Mouse (Mus musculus) brown adipose tissue, adult 24 weeks (tissue): ENCODE results near the gene Ccdc78. TPM values are rescaled to one million over a fixed set of nuclear protein-coding genes. Genes with fewer than 3 reads are reported as not detected.
A peak's percentile ranks its signal among the peaks of the same experiment; 100 is the strongest.

ENCODE experiments used
- H3K27ac ChIP-seq: fragments of 200-500 bp; replicated peaks from 2 replicates; pipeline ENCODE4 v1.5.1; 2012; ENCODE audit warnings: low read depth, mild to moderate bottlenecking, low read length
- H3K4me1 ChIP-seq: fragments of 200-500 bp; 2 replicates; pipeline ENCODE4 v1.6.1; 2012; ENCODE audit warnings: low read length, mixed read lengths; ENCODE audit not compliant: control insufficient read depth, insufficient read depth, insufficient read length
- H3K4me3 ChIP-seq: fragments of 200-500 bp; 2 replicates; pipeline ENCODE4 v1.5.1; 2012; ENCODE audit warnings: low read depth, mild to moderate bottlenecking, low read length, moderate library complexity; ENCODE audit not compliant: insufficient read depth
- polyA plus RNA-seq: library from polyadenylated mRNA; stranded (reverse); fragments of >200 nt; gene quantifications from 2 replicates; pipeline ENCODE4 v1.2.4, GENCODE M21; 2012; ENCODE audit not compliant: missing spikeins, insufficient read depth, insufficient read length

Ccdc78 gene
- polyA plus RNA-seq, 1 experiment = not detected

DNA sequence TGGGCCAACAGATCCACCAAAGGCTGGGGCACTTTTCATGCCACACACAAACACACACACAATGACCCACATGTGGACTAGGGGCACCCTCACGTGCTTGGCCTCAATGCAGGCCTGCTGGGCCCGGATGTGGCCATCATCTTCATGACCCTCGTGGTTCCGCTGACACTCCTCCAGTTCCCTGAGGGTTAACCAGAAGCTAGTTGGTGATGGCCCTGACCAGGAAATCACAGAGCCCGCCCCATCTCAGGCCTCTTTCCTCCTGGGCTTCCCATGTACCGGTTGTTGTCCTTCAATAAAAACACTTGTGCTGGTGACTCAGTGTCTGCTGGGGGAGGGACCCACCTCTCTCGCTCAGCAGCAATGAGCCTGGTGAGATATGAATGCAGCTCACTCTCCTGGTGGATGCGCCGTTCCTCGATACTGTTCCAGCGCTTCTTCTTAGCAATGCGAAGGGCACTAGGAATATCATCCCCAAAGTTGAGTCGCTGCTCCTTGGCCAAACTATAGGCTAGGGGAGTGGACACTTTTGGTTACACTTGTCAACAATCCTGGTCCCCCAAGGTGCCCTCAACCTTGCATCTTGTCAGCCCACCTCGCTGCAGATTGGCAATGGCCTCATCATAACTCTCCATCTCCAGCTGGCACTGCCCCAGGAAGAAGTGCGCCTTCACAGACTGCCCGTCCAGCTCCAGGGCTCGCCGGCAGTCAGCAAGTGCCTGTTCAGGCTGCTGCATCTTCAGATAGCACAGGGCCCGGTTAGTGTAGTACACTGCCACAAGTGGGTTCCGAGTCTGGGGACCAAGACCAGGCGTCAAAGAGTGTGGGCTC is 45.3 kb downstream of the Ccdc78 start:
- Histone ChIP-seq H3K27ac (0 out of 2 replicates have a peak overlapping the region, but pooled peaks have one; percentile 10), H3K4me1 (peaks cover 31% of the 10 kb centered on the region)

DNA sequence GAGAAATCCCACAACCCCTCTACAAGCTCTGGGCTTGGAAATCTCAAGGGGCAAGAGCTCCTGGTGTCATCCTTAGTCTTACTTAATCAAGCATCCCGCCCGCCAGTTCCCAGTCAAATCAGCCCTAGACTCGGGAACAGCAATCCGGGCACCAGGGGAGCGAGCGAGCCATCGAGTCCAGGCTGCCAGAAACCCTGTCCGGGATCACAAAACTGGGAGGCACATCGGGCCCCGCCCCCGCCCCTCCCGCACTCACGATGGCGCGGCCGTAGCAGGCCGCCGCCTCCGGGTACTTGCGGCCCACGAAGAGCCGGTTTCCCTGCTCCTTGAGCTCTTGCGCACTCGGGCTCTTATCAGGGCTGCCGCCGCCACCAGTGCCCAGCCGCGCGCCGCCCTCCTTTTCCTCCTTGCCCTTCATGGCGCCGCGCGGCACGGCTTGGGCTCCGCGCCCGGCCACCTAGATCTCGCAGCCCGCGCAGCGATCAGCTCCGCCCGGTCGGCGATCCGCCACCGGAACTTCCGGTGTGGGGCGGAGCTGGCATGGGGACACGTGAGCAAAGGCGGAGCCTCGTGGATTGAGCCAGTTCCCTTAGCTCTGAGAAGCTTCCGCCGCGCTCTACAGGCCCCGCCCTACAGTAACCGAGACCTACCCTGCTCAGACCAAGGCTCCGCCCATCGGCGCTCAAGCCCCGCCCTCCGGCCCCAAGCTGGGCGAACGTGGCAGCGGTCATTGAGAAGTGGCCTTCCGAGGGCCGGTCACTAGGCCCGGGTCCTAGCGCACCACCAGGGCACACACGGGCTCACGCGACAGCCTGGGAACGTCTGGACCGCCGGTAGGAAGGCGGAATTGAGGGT is 46.3 kb downstream of the Ccdc78 start:
- H3K4me1 ChIP-seq = peaks cover 31% of the 10 kb centered on the region
- peak overlapping the region; percentile 87 for H3K4me3 ChIP-seq
- peak overlapping the region; percentile 96 for H3K27ac ChIP-seq

More for the DNA sequence above, 45.3 kb downstream of the Ccdc78 start:
- peak overlapping the region; percentile 87 for H3K4me3 ChIP-seq

GRCm38 (mm10) chr17:25833291-25833663 is 46.9 kb downstream of the Ccdc78 start, which contains the start of gene Stub1:
Stub1 (minus strand) TSS chr17:25833404.
- Histone ChIP-seq H3K4me3 (peak within 1 kb of the TSS; percentile 87), H3K4me1 (peaks cover 31% of the 10 kb centered on the region), H3K27ac (peak within 1 kb of the TSS; percentile 96)

GRCm38 (mm10) chr17:25833961-25834594 is 47.7 kb downstream of the Ccdc78 start:
- Histone ChIP-seq H3K27ac (peak overlapping the region; percentile 96), H3K4me1 (peaks cover 31% of the 10 kb centered on the region), H3K4me3 (peak overlapping the region; percentile 76)

GRCm38 (mm10) chr17:25834595-25835222 is 48.3 kb downstream of the Ccdc78 start:
- peaks cover 26% of the 10 kb centered on the region for H3K4me1 ChIP-seq

DNA sequence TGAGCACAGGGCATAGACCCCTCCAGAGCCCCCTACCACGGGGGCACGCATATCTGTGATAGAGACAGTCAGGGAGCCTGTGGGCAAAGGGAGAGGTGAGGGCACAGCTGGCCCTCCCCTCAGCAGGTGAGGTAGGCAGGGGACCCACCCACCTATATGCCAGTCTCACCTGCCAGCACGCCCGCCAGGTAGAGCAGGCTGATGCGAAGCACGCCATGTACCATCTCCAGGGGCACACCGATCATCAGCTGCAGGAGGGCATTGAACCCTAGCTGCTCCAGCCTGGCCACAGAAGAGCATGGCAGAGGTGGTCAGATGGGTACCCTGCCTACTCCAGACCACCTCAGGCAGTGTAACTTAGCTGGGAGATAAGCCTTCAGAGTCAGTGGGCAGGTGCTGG is 48.9 kb downstream of the Ccdc78 start:
- Histone ChIP-seq H3K4me1 (peaks cover 25% of the 10 kb centered on the region), H3K4me3 (peak overlapping the region; percentile 76; the same call in 1 of the 2 replicates)

More at GRCm38 (mm10) chr17:25834595-25835222, 48.3 kb downstream of the Ccdc78 start:
- Histone ChIP-seq H3K27ac (no peak overlapping the region; the same call in 1 of the 2 replicates), H3K4me3 (peak overlapping the region; percentile 76)

GRCm38 (mm10) chr17:25835816-25836215 is 49.4 kb downstream of the Ccdc78 start:
- peak overlapping the region; percentile 50; the same call in 1 of the 2 replicates for H3K27ac ChIP-seq
- H3K4me3 ChIP-seq = peak overlapping the region; percentile 44

More for the DNA sequence above, 48.9 kb downstream of the Ccdc78 start:
- H3K27ac ChIP-seq = no peak overlapping the region

GRCm38 (mm10) chr17:25836397-25837075 is 50.2 kb downstream of the Ccdc78 start:
- H3K4me1 ChIP-seq = peaks cover 23% of the 10 kb centered on the region
- peak overlapping the region; percentile 50 for H3K27ac ChIP-seq
- peak overlapping the region; percentile 44 for H3K4me3 ChIP-seq

More at GRCm38 (mm10) chr17:25835816-25836215, 49.4 kb downstream of the Ccdc78 start:
- H3K4me1 ChIP-seq = peaks cover 25% of the 10 kb centered on the region

GRCm38 (mm10) chr17:25837076-25837410 is 50.7 kb downstream of the Ccdc78 start, which contains the start of gene Rhbdl1:
Rhbdl1 (minus strand) TSS chr17:25837295.
- Histone ChIP-seq H3K4me3 (peak within 1 kb of the TSS; percentile 44), H3K27ac (peak within 1 kb of the TSS; percentile 50), H3K4me1 (peaks cover 18% of the 10 kb centered on the region)

DNA sequence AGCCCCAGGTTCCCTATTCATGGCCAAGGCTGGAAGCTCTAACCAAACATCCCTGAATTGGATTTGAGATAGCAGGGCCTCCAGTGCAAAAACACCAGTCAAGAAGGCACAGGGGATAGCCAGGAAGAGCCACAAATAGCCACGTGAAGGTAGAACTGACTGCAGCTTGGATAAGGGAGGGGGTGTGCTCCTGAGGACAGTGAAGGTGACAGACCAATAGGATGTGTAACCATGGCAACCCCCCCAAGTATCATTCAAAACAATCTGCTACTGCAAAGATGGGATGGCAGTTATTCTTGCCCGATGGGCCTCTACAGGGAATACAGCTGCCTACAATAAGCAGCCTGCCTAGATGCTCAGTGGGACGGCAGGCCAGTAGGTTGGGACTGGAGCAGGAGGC is 51.2 kb downstream of the Ccdc78 start:
- Histone ChIP-seq H3K4me3 (no peak overlapping the region), H3K27ac (no peak overlapping the region), H3K4me1 (peaks cover 17% of the 10 kb centered on the region)

GRCm38 (mm10) chr17:25838904-25839303 is 52.5 kb downstream of the Ccdc78 start:
- H3K4me1 ChIP-seq = peaks cover 24% of the 10 kb centered on the region
- H3K4me3 ChIP-seq = no peak overlapping the region
- H3K27ac ChIP-seq = no peak overlapping the region

DNA sequence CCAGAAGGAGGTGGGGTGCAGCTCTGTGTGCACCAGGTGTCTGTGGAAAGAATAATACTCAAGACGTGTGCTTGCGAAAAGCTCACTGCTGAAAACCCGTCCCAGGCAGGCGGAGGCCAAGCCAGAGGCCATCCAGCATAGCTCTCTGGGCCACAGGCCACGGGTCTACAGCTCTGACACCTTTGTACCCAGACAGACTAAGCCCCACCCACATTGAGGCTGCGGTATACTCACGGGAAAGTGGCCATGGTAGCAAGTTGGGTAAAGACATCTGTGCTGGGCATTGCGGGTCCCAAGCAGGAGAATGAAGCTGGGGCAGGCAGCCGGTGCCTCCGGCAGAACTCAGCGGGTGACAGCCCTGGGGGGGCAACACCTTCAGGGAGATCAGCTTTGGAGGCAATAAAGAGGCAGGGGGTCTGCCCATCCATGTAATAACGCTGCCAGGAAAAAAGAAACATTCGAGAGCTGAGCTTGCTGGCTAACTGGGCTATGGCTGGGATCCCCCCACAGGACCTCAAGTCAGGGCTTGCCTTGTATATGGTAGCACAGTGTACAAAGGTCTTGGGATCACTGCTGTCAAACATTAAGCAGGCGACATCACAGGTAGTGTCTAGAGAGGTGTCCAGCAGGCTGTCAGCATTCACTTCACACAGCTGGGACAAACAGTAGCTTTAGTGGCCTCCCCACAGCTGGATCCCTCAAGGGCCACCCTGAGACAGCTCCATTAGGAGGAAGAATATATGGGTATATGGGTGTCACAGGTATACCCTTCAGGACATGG is 53.3 kb downstream of the Ccdc78 start:
- no peak overlapping the region for H3K4me3 ChIP-seq
- H3K4me1 ChIP-seq = peaks cover 23% of the 10 kb centered on the region
- H3K27ac ChIP-seq = no peak overlapping the region
